Mouse (Mus musculus) liver, embryonic 12.5 days (tissue): ENCODE data around the gene Nsmce1. TPM values are rescaled to one million over a fixed set of nuclear protein-coding genes. Genes with fewer than 3 reads are reported as not detected.

Experiments used
- ATAC-seq: fragments of 200-750 bp; cut with Nextera tagmentation; 2 replicates; pipeline ENCODE4 v1.8.0; 2017; ENCODE audit warnings: moderate number of reproducible peaks, mild to moderate bottlenecking, moderate library complexity
- H3K27ac ChIP-seq: fragments of 300-500 bp; sonication (generic); 2 replicates; pipeline ENCODE4 v1.5.1; 2016; ENCODE audit warnings: mild to moderate bottlenecking
- H3K27me3 ChIP-seq: fragments of 300-500 bp; sonication (generic); replicated peaks from 2 replicates; pipeline ENCODE4 v1.6.1; 2016; ENCODE audit warnings: mild to moderate bottlenecking, moderate library complexity
- H3K36me3 ChIP-seq: fragments of 300-500 bp; sonication (generic); 2 replicates; pipeline ENCODE4 v1.6.1; 2016; ENCODE audit warnings: mild to moderate bottlenecking, moderate library complexity
- H3K4me1 ChIP-seq: fragments of 300-500 bp; sonication (generic); 2 replicates; pipeline ENCODE4 v1.6.1; 2016
- H3K4me2 ChIP-seq: fragments of 300-500 bp; sonication (generic); 2 replicates; pipeline ENCODE4 v1.6.1; 2016; ENCODE audit warnings: mild to moderate bottlenecking, moderate library complexity
- H3K4me3 ChIP-seq: fragments of 300-500 bp; sonication (generic); 2 replicates; pipeline ENCODE4 v1.5.1; 2016; ENCODE audit warnings: mild to moderate bottlenecking, moderate library complexity
- H3K9ac ChIP-seq: fragments of 300-500 bp; sonication (generic); 2 replicates; pipeline ENCODE4 v1.6.1; 2016; ENCODE audit warnings: mild to moderate bottlenecking, moderate library complexity
- H3K9me3 ChIP-seq: fragments of 300-500 bp; sonication (generic); replicated peaks from 2 replicates; pipeline ENCODE4 v1.6.1; 2016; ENCODE audit warnings: mild to moderate bottlenecking, moderate library complexity
- WGBS: fragments of 180-500 bp; shearing (Covaris S2); methylation state at CpG from one replicate; pipeline ENCODE4 v1.1.7; 2016; ENCODE audit not compliant: insufficient replicate concordance; 5-methylcytosine and 5-hydroxymethylcytosine counted together
- polyA plus RNA-seq: library from polyadenylated mRNA; unstranded; fragments of >200 nt; fragmentation: Nextera tagmentation; extraction: Ambion mirVana; gene quantifications from 2 replicates; pipeline ENCODE4 v1.2.1, GENCODE M21; 2016

Nsmce1 gene
- polyA plus RNA-seq, 1 experiment from 2014 or later, result 97.0 TPM

DNA sequence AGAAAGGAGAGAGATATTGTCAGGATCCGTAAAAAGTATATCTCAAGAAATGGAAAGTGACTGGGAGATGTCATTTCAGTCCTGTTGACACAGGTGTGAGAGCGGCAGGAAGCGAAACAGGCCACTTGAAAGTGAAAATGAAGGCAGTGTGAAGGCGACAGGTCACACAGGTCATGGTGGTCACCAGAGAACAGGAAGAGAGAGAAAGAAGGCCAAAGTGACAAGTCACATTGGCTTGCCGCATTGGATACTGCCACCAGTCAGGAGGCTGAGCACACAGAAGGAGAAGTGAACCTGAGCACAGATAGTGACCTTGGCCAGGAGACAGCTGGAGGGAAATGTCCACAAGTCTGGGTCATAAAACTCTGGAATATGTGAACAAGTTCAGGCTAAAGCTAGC lies 20.0 kb upstream of the Nsmce1 start:
- H3K4me1 ChIP-seq, result peaks cover 39% of the 10 kb centered on the region

DNA sequence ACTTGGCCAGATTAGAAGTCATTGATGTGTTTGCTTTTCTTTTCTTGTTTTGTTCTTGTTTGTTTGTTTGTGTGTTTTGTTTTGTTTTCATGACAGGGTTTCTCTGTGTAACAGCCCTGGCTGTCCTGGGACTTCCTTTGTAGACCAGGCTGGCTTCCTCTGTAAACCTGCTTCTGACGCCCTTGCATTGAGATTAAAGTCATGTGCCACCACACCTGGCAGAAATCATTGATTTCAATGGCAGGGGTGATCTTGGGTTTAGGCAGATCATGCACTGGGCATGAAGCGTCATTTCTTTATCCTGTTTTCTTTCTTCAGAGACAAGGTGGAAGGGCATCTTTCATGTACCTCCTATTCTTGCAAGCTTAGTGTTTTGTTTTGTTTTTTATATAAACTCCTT lies 15.9 kb upstream of the Nsmce1 start:
- H3K27ac ChIP-seq, result no peak overlapping the region
- H3K9me3 ChIP-seq, result no peaks in the 10 kb centered on the region
- H3K4me2 ChIP-seq, result no peak overlapping the region
- no peaks in the 10 kb centered on the region for H3K36me3 ChIP-seq
- no peak overlapping the region for H3K4me3 ChIP-seq
- H3K9ac ChIP-seq, result no peak overlapping the region
- whole genome bisulfite sequencing, result 75% methylated on average over 2 of the region's 2 CpGs
- no peaks in the 10 kb centered on the region for H3K27me3 ChIP-seq
- H3K4me1 ChIP-seq, result peaks cover 20% of the 10 kb centered on the region
- ATAC-seq, result no peak

More for the DNA sequence above, 20.0 kb upstream of the Nsmce1 start:
- Histone ChIP-seq H3K9me3 (0 out of 2 replicates have a peak, but pooled peaks cover 5% of the 10 kb centered on the region), H3K36me3 (no peaks in the 10 kb centered on the region), H3K27me3 (no peaks in the 10 kb centered on the region), H3K4me3 (no peak overlapping the region), H3K27ac (no peak overlapping the region), H3K9ac (no peak overlapping the region), H3K4me2 (no peak overlapping the region)
- ATAC-seq, result no peak
- WGBS, result 74% methylated on average over 5 of the region's 5 CpGs

DNA sequence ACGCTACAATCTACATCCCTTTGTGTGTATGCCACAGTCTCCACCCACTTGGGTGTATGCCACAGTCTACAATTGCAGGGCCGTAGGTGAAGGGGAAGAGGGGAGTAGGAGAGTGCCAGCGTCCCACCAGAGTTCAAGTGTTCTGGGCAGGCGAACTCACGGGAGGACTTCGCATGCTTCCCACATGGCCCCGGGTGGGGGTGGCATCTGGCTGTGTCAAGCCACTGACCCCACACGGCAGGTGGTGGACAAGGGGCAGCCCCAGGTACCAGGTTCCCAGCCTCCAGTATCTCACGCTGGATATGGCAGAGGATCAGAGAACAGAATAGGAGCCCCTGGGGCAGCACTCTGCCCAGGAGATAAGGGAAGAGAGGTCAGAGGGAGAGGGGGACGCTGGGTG lies 14.2 kb upstream of the Nsmce1 start:
- Histone ChIP-seq H3K4me2 (no peak overlapping the region), H3K4me3 (no peak overlapping the region), H3K4me1 (peaks cover 19% of the 10 kb centered on the region), H3K27me3 (no peaks in the 10 kb centered on the region), H3K9me3 (no peaks in the 10 kb centered on the region), H3K27ac (no peak overlapping the region), H3K36me3 (no peaks in the 10 kb centered on the region), H3K9ac (no peak overlapping the region)
- no peak for ATAC-seq
- 74% methylated on average over 10 of the region's 10 CpGs for WGBS

- no peak overlapping the region for H3K4me3 ChIP-seq
- no peaks in the 10 kb centered on the region for H3K36me3 ChIP-seq
- H3K4me1 ChIP-seq, result peaks cover 26% of the 10 kb centered on the region
- no peak overlapping the region for H3K27ac ChIP-seq
- no peaks in the 10 kb centered on the region for H3K9me3 ChIP-seq
- no peaks in the 10 kb centered on the region for H3K27me3 ChIP-seq
- no peak overlapping the region for H3K4me2 ChIP-seq
- ATAC-seq, result no peak
- H3K9ac ChIP-seq, result no peak overlapping the region
- 74% methylated on average over 5 of the region's 5 CpGs for WGBS
Measured at GRCm38 (mm10) chr7:125504618-125505017, 13.2 kb upstream of the Nsmce1 start.

DNA sequence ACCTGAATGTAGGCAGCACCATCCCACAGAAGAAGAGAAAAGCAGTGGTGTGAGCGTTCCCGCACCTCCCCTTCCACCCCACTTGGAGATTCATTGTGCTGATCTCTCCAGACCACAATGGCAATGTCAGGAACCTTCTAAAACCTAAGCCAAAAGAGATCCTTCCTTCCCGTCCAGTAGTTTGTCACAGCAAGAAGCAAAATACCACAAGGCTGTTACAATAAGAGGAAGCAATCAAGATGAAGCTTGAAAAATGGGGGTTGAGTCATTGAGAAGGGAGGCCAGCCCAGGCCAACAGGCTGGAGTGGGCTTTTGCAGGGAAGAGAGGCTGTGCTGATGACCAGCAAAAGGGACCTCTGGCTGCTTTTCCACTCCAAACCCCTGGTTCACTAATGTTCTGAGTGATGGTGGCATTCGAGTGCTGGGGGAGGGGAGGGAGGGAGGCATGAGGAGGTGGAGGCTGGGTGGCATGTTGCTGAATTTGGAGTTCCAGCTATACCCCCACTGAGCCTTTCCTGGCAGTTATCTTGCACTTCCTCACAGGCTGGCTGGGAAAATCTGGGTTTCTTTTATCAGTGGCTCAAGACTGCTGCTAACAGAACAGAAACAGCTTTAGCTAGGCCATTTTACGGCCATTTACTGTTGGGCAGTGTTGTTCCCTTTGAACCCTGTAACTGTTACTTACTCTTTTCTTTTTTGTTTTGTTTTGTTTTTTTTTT lies 12.1 kb upstream of the Nsmce1 start:
- 31% methylated on average over 5 of the region's 5 CpGs for WGBS
- Histone ChIP-seq H3K4me3 (no peak overlapping the region), H3K27ac (peak overlapping the region; percentile 3; the same call in 1 of the 2 replicates), H3K27me3 (no peaks in the 10 kb centered on the region), H3K9me3 (no peaks in the 10 kb centered on the region), H3K4me2 (no peak overlapping the region), H3K36me3 (no peaks in the 10 kb centered on the region), H3K4me1 (peaks cover 36% of the 10 kb centered on the region), H3K9ac (no peak overlapping the region)
- ATAC-seq, result no peak

DNA sequence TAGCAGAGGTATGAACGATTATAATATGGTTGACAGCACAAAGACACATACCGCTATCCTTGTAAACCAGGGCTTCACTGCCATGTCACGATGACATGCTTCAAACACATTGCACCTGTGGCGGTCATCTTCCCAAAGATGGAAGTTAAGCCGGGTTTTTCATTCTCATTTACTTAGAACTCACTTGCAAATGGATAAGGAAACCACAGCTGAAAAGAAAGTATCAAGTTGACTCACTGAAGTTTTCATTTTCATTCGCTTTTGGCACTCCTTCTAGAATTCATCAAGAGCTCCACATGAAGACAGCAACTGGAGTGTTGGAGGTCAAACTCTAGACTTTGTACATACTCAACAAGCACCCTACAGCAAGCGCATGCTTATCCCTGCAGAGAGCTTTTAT lies 9.5 kb upstream of the Nsmce1 start:
- 82% methylated on average over 7 of the region's 7 CpGs for WGBS
- Histone ChIP-seq H3K27ac (no peak overlapping the region), H3K9ac (no peak overlapping the region), H3K4me1 (peaks cover 39% of the 10 kb centered on the region), H3K36me3 (no peaks in the 10 kb centered on the region), H3K4me2 (no peak overlapping the region), H3K4me3 (no peak overlapping the region), H3K27me3 (no peaks in the 10 kb centered on the region), H3K9me3 (no peaks in the 10 kb centered on the region)
- no peak for ATAC-seq

GRCm38 (mm10) chr7:125499927-125500868 lies 8.8 kb upstream of the Nsmce1 start:
- Histone ChIP-seq H3K4me3 (no peak overlapping the region), H3K9me3 (no peaks in the 10 kb centered on the region), H3K4me2 (no peak overlapping the region), H3K27me3 (no peaks in the 10 kb centered on the region), H3K4me1 (peaks cover 39% of the 10 kb centered on the region), H3K36me3 (no peaks in the 10 kb centered on the region), H3K27ac (no peak overlapping the region), H3K9ac (no peak overlapping the region)
- ATAC-seq, result peak; percentile 78
- 46% methylated on average over 13 of the region's 13 CpGs for WGBS

- Histone ChIP-seq H3K4me1 (peaks cover 45% of the 10 kb centered on the region), H3K27me3 (no peaks in the 10 kb centered on the region), H3K27ac (peak overlapping the region; percentile 18; the same call in 1 of the 2 replicates), H3K4me3 (no peak overlapping the region), H3K4me2 (no peak overlapping the region), H3K9me3 (no peaks in the 10 kb centered on the region), H3K9ac (no peak overlapping the region), H3K36me3 (no peaks in the 10 kb centered on the region)
- no peak for ATAC-seq
- 32% methylated on average over 6 of the region's 6 CpGs for WGBS
Measured at GRCm38 (mm10) chr7:125495864-125496440, 4.6 kb upstream of the Nsmce1 start.

GRCm38 (mm10) chr7:125492551-125492950 lies 1.2 kb upstream of the Nsmce1 start:
- ATAC-seq, result no peak
- Histone ChIP-seq H3K27ac (peak overlapping the region; percentile 90; the same call in 1 of the 2 replicates), H3K9me3 (no peaks in the 10 kb centered on the region), H3K9ac (0 out of 2 replicates have a peak overlapping the region, but pooled peaks have one; percentile 75), H3K4me3 (no peak overlapping the region), H3K4me1 (peaks cover 59% of the 10 kb centered on the region), H3K36me3 (peaks cover 6% of the 10 kb centered on the region; the same call in 1 of the 2 replicates), H3K4me2 (peak overlapping the region; percentile 74), H3K27me3 (no peaks in the 10 kb centered on the region)
- 53% methylated on average over 6 of the region's 6 CpGs for WGBS

DNA sequence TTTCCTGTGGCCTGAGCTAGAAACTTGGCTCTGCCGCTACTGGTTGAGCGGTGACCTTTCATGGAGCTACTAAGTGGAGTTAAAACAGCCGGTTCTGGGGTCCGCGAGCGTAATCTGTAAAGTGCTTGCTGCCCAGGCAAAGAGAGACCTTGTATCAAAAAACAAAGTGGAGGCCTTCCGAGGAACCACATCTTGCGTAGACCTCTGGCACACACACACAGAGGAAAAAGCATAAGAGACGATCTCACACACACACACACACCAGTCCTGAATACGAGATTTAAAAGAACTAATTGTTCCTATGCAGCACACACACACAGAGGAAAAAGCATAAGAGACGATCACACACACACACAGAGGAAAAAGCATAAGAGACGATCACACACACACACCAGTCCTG lies 364 bp upstream of the Nsmce1 start:
- WGBS, result 29% methylated on average over 12 of the region's 12 CpGs
- peak overlapping the region; percentile 75 for H3K9ac ChIP-seq
- ATAC-seq, result 0 out of 2 replicates have a peak, but pooled peaks have one; percentile 1

DNA sequence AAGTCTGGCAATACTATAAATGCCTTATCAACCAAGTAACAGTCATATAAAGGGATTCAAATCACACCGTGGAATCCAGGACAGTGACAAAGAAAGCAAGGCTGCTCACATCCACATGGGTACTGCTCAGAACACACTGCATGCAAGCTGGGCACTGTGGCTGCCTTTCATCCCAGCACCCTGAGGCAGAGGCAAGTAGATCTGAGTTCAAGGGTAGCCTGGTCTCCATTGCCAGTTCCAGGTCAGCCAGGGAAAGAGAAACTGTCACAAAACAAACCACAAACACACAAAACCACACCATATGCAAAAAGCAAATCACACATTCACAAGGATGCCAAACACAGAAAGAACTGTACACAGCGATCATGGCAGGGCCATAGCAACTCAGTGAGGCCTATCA lies 1.8 kb downstream of the Nsmce1 start:
- H3K4me3 ChIP-seq, result no peak overlapping the region
- H3K36me3 ChIP-seq, result peaks cover 29% of the 10 kb centered on the region
- 0 out of 2 replicates have a peak overlapping the region, but pooled peaks have one; percentile 14 for H3K9ac ChIP-seq
- WGBS, result 70% methylated on average over 2 of the region's 2 CpGs
- peak overlapping the region; percentile 66; the same call in 1 of the 2 replicates for H3K27ac ChIP-seq
- peak overlapping the region; percentile 74 for H3K4me2 ChIP-seq
- no peaks in the 10 kb centered on the region for H3K9me3 ChIP-seq
- ATAC-seq, result no peak
- H3K27me3 ChIP-seq, result no peaks in the 10 kb centered on the region
- peaks cover 82% of the 10 kb centered on the region for H3K4me1 ChIP-seq

More for the DNA sequence above, 364 bp upstream of the Nsmce1 start:
- H3K4me1 ChIP-seq, result peaks cover 67% of the 10 kb centered on the region
- H3K4me2 ChIP-seq, result peak overlapping the region; percentile 74
- H3K36me3 ChIP-seq, result peaks cover 8% of the 10 kb centered on the region
- H3K4me3 ChIP-seq, result peak overlapping the region; percentile 68
- peak overlapping the region; percentile 90 for H3K27ac ChIP-seq
- no peaks in the 10 kb centered on the region for H3K27me3 ChIP-seq
- H3K9me3 ChIP-seq, result no peaks in the 10 kb centered on the region
